Mouse (Mus musculus) limb, embryonic 14.5 days (tissue): Measurements from ENCODE around the gene Trip4. TPM values are rescaled to one million over a fixed set of nuclear protein-coding genes. Genes with fewer than 3 reads are reported as not detected.

Experiments used
- ATAC-seq: fragments of 200-750 bp; cut with Nextera tagmentation; 2 replicates; pipeline ENCODE4 v1.8.0; 2017; ENCODE audit warnings: low read depth, moderate number of reproducible peaks, moderate TSS enrichment; ENCODE audit not compliant: low FRiP score
- DNase-seq: peaks from one replicate; pipeline ENCODE4 v3.0.0-alpha.2; 2015; ENCODE audit warnings: low spot score
- H3K27ac ChIP-seq: fragments of 300-500 bp; sonication (generic); replicated peaks from 2 replicates; pipeline ENCODE4 v1.5.1; 2014; ENCODE audit warnings: low read depth, mild to moderate bottlenecking, low read length, moderate library complexity, mixed read lengths
- H3K27me3 ChIP-seq: fragments of 300-500 bp; sonication (generic); 2 replicates; pipeline ENCODE4 v1.6.1; 2014; ENCODE audit warnings: low read length, mixed read lengths; ENCODE audit not compliant: control insufficient read depth, insufficient read depth
- H3K36me3 ChIP-seq: fragments of 300-500 bp; sonication (generic); 2 replicates; pipeline ENCODE4 v1.6.1; 2014; ENCODE audit warnings: mild to moderate bottlenecking, low read length, moderate library complexity, mixed read lengths; ENCODE audit not compliant: control insufficient read depth, insufficient read depth
- H3K4me1 ChIP-seq: fragments of 300-500 bp; sonication (generic); 2 replicates; pipeline ENCODE4 v1.6.1; 2014; ENCODE audit warnings: antibody characterized with exemption, low read length, mixed read lengths; ENCODE audit not compliant: control insufficient read depth, insufficient read depth
- H3K4me2 ChIP-seq: fragments of 300-500 bp; sonication (generic); replicated peaks from 2 replicates; pipeline ENCODE4 v1.6.1; 2014; ENCODE audit warnings: low read depth, mild to moderate bottlenecking, low read length, moderate library complexity; ENCODE audit not compliant: severe bottlenecking
- H3K4me3 ChIP-seq: fragments of 300-500 bp; sonication (generic); replicated peaks from 2 replicates; pipeline ENCODE4 v1.5.1; 2014; ENCODE audit warnings: low read length
- H3K9ac ChIP-seq: fragments of 300-500 bp; sonication (generic); 2 replicates; pipeline ENCODE4 v1.6.1; 2014; ENCODE audit warnings: mild to moderate bottlenecking, low read depth, low read length, moderate library complexity; ENCODE audit not compliant: severe bottlenecking
- H3K9me3 ChIP-seq: fragments of 300-500 bp; sonication (generic); 2 replicates; pipeline ENCODE4 v1.6.1; 2016; ENCODE audit warnings: low read length; ENCODE audit not compliant: control insufficient read depth
- POLR2A ChIP-seq: fragments of 200-500 bp; IDR thresholded peaks from 2 replicates; pipeline ENCODE4 v1.8.0; 2012; ENCODE audit warnings: inconsistent platforms, mild to moderate bottlenecking, moderate library complexity, borderline replicate concordance; ENCODE audit not compliant: insufficient read depth, insufficient read length; ENCODE audit errors: extremely low read depth
- WGBS: fragments of 180-500 bp; shearing (Covaris S2); extraction: QIAGEN DNeasy Blood & Tissue Kit; methylation state at CpG from one replicate; pipeline ENCODE4 v1.1.7; 2014; 5-methylcytosine and 5-hydroxymethylcytosine counted together
- polyA plus RNA-seq, 2 experiments: library from polyadenylated mRNA; depleted of rRNA in 1 of 2; stranded (reverse) in 1 of 2; unstranded in 1 of 2; fragments of >200 nt; fragmentation: Nextera tagmentation in 1 of 2; extraction: Ambion mirVana in 1 of 2; gene quantifications; 2 replicates each; pipeline versions ENCODE4 v1.2.1 to v1.2.3; 2012 to 2014

Trip4 gene
- polyA plus RNA-seq (2012; rRNA removed) = 18.8 and 24.8 TPM in 2 replicates
- 31.2 and 39.3 TPM in 2 replicates for polyA plus RNA-seq (2014; fragmentation: Nextera tagmentation; extraction: Ambion mirVana)

- ATAC-seq (peak; percentile 98), DNase-seq (peak; percentile 99)
- H3K27me3 ChIP-seq = no peaks in the 10 kb centered on the region
- peak within 1 kb of the TSS; percentile 91 for H3K27ac ChIP-seq
- peak within 1 kb of the TSS; percentile 70 for H3K4me2 ChIP-seq
- peaks cover 9% of the 10 kb centered on the region for H3K4me1 ChIP-seq
- peak within 1 kb of the TSS; percentile 80 for H3K4me3 ChIP-seq
- H3K36me3 ChIP-seq = peaks cover 11% of the 10 kb centered on the region; the same call in 1 of the 2 replicates
- 0 out of 2 replicates have a peak, but pooled peaks have one; percentile 47 for TF ChIP-seq POLR2A
- H3K9ac ChIP-seq = peak within 1 kb of the TSS; percentile 78
- WGBS = 1% methylated on average over 34 of the region's 38 CpGs
- no peaks in the 10 kb centered on the region for H3K9me3 ChIP-seq
Observed at GRCm38 (mm10) chr9:65908394-65909300, at the start of gene Trip4, which contains the start of gene Csnk1g1. TSS of gene Trip4 (minus strand) at chr9:65908794. TSS of gene Csnk1g1 (plus strand) at chr9:65908924.

DNA sequence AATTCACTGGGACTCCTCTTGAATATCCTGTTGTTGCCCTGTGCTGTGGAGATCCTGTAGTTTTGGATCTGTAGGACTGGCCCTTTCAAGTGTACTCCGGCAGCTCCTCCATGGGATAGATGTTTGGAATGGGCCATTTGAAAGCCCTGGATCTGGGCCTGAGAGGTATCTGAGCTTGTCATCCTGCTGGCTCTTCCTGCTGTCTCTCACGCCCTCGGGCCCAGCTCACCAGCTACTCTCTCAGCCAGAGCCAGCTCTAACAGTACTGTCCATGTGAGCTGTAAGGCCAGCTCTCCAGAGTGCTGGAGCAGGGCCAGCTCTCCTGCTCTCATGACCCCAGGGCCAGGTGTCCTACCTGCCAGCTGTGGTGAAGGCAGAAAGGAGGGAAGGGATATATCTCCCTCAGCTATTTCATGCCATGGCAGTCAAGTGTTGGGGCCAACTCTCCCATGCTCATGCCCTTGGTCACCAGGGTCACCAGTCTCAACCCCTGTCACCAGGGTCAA, 42.5 kb upstream of the Trip4 start:
- Histone ChIP-seq H3K27ac (no peak overlapping the region), H3K27me3 (no peaks in the 10 kb centered on the region), H3K9ac (no peak overlapping the region), H3K4me1 (no peaks in the 10 kb centered on the region), H3K4me2 (no peak overlapping the region), H3K36me3 (peaks cover 8% of the 10 kb centered on the region; the same call in 1 of the 2 replicates), H3K9me3 (no peaks in the 10 kb centered on the region), H3K4me3 (no peak overlapping the region)
- 92% methylated on average over 3 of the region's 3 CpGs for WGBS
- no peak for DNase-seq
- no peak for ATAC-seq
- no peak for TF ChIP-seq POLR2A

GRCm38 (mm10) chr9:65937566-65937965, 29.0 kb upstream of the Trip4 start:
- DNase-seq (no peak), ATAC-seq (no peak)
- Histone ChIP-seq H3K36me3 (no peaks in the 10 kb centered on the region), H3K27me3 (no peaks in the 10 kb centered on the region), H3K9me3 (no peaks in the 10 kb centered on the region), H3K4me1 (no peaks in the 10 kb centered on the region), H3K27ac (no peak overlapping the region), H3K4me3 (no peak overlapping the region), H3K4me2 (no peak overlapping the region), H3K9ac (no peak overlapping the region)
- WGBS = 89% methylated on average over 2 of the region's 2 CpGs
- TF ChIP-seq POLR2A = no peak

DNA sequence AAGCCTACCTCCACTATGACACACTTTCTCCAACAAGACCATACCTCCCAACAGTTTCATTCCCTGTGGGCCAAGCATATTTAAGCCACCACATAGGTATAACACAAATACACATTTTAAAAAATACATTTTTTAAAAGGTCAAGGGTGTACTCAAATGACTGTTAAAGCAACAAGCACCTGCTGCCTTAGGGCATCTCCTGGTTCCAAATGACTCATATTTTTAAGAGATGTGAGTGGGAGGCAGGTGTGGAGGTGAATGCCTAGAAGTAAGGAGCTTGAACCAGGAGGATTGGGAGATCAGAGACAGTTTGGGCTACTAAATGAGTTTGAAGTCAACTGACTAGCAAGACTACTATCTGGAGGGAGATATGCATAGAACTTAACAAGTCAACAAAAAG, 21.2 kb upstream of the Trip4 start:
- Histone ChIP-seq H3K4me2 (no peak overlapping the region), H3K27ac (no peak overlapping the region), H3K27me3 (no peaks in the 10 kb centered on the region), H3K9ac (no peak overlapping the region), H3K36me3 (no peaks in the 10 kb centered on the region), H3K9me3 (no peaks in the 10 kb centered on the region), H3K4me3 (no peak overlapping the region), H3K4me1 (no peaks in the 10 kb centered on the region)
- no peak for TF ChIP-seq POLR2A
- DNase-seq (no peak), ATAC-seq (no peak)

GRCm38 (mm10) chr9:65928456-65928855, 19.9 kb upstream of the Trip4 start:
- no peak overlapping the region for H3K27ac ChIP-seq
- H3K4me3 ChIP-seq = no peak overlapping the region
- no peaks in the 10 kb centered on the region for H3K4me1 ChIP-seq
- H3K36me3 ChIP-seq = no peaks in the 10 kb centered on the region
- no peak for TF ChIP-seq POLR2A
- H3K9ac ChIP-seq = no peak overlapping the region
- H3K4me2 ChIP-seq = no peak overlapping the region
- no peaks in the 10 kb centered on the region for H3K9me3 ChIP-seq
- H3K27me3 ChIP-seq = no peaks in the 10 kb centered on the region
- no peak for DNase-seq
- ATAC-seq = no peak
